Mouse (Mus musculus) heart, adult 2 months (tissue): ENCODE measurements around the gene Trpm8.

Experiments
- CTCF ChIP-seq: fragments of 200-600 bp; IDR thresholded peaks from 2 replicates; pipeline ENCODE4 v1.8.1; 2022; ENCODE audit warnings: antibody characterized with exemption, mild to moderate bottlenecking, moderate library complexity
- POLR2A ChIP-seq: fragments of 200-500 bp; IDR thresholded peaks from 2 replicates; pipeline ENCODE4 v1.6.1; 2011; ENCODE audit warnings: mild to moderate bottlenecking, low read depth, low read length, control low read depth; ENCODE audit not compliant: insufficient read depth

GRCm38 (mm10) chr1:88240579-88240978, 36.9 kb upstream of the Trpm8 start:
- TF ChIP-seq CTCF: no peak
- TF ChIP-seq POLR2A: no peak
